Mouse (Mus musculus): Measurements from ENCODE around the gene Rab3il1.

- TF ChIP-seq CTCF (IDR thresholded peaks at IDR 0.05; ENCODE audit: insufficient read depth, low read depth, low read length) (no peak), POLR2A (IDR thresholded peaks at IDR 0.05; ENCODE audit: insufficient read depth, low read depth, low read length) (no peak)
These were observed 2.6 kb upstream of the Rab3il1 start for GRCm38 (mm10) chr19:9998736-9999486.

Measured in olfactory bulb, adult 2 months (tissue).